Comparison of ENCODE assay signal across 32 mouse cellular contexts in genomic region chr7:95460889-95461288, GRCm38 (mm10).
"Had no signal": no experiment of that assay in that cellular context is flagged by ENCODE, and none has a peak within 500 bp of the region (broad histone marks: within the 10 kb centered on the region; RNA-seq: fewer than 3 reads in every experiment).

No protein-coding gene starts in this region.

- H3K27ac ChIP-seq: limb, embryonic 10.5 days; limb, embryonic 12.5 days; limb, embryonic 13.5 days; limb, embryonic 15.5 days; liver, embryonic 12.5 days; liver, embryonic 13.5 days; liver, embryonic 14.5 days; liver, embryonic 15.5 days; lung, embryonic 15.5 days; macrophage; midbrain, embryonic 10.5 days; midbrain, embryonic 12.5 days; midbrain, embryonic 13.5 days; midbrain, embryonic 15.5 days; neural tube, embryonic 12.5 days had no signal

- H3K4me2 ChIP-seq: limb, embryonic 12.5 days; limb, embryonic 13.5 days; limb, embryonic 15.5 days; liver, embryonic 11.5 days; liver, embryonic 12.5 days; liver, embryonic 13.5 days; liver, embryonic 15.5 days; lung, embryonic 14.5 days; lung, embryonic 15.5 days; midbrain, embryonic 11.5 days; midbrain, embryonic 12.5 days; midbrain, embryonic 13.5 days; midbrain, embryonic 15.5 days; neural tube, embryonic 12.5 days had no signal

- H3K36me3 ChIP-seq: limb, embryonic 10.5 days; limb, embryonic 12.5 days; limb, embryonic 13.5 days; limb, embryonic 15.5 days; liver, embryonic 12.5 days; liver, embryonic 13.5 days; liver, embryonic 15.5 days; lung, embryonic 15.5 days; midbrain, embryonic 10.5 days; midbrain, embryonic 12.5 days; midbrain, embryonic 13.5 days; midbrain, embryonic 15.5 days; neural tube, embryonic 12.5 days had no signal

- H3K9ac ChIP-seq: limb, embryonic 12.5 days; limb, embryonic 13.5 days; limb, embryonic 15.5 days; liver, embryonic 12.5 days; liver, embryonic 13.5 days; liver, embryonic 14.5 days; liver, embryonic 15.5 days; liver, postnatal 0 days; lung, embryonic 14.5 days; lung, embryonic 15.5 days; midbrain, embryonic 12.5 days; midbrain, embryonic 13.5 days; midbrain, embryonic 15.5 days; neural tube, embryonic 12.5 days had no signal

- H3K27me3 ChIP-seq: limb, embryonic 12.5 days; limb, embryonic 13.5 days; limb, embryonic 15.5 days; liver, embryonic 12.5 days; liver, embryonic 13.5 days; liver, embryonic 15.5 days; lung, embryonic 15.5 days; megakaryocyte, embryonic 14.5 days; midbrain, embryonic 12.5 days; midbrain, embryonic 13.5 days; midbrain, embryonic 15.5 days; neural tube, embryonic 12.5 days had no signal

- H3K4me1 ChIP-seq: limb, embryonic 10.5 days; limb, embryonic 12.5 days; limb, embryonic 13.5 days; limb, embryonic 15.5 days; liver, embryonic 12.5 days; liver, embryonic 13.5 days; liver, embryonic 15.5 days; lung, embryonic 15.5 days; megakaryocyte, embryonic 14.5 days; midbrain, embryonic 10.5 days; midbrain, embryonic 12.5 days; midbrain, embryonic 13.5 days; midbrain, embryonic 15.5 days; neural tube, embryonic 12.5 days had no signal

- DNase-seq: left cerebral cortex, postnatal 4 days; liver; liver, embryonic 13.5 days; liver, postnatal 0 days; lung, adult 18-20 months; lung, adult 2 months; lung, embryonic 14.5 days; lung, postnatal 10 days; lung, postnatal 14 days; lung, postnatal 36 days; lung, postnatal 4 days; midbrain, embryonic 14.5 days had no signal

- H3K9me3 ChIP-seq: limb, embryonic 10.5 days; limb, embryonic 12.5 days; limb, embryonic 13.5 days; limb, embryonic 15.5 days; liver, embryonic 12.5 days; liver, embryonic 13.5 days; liver, embryonic 15.5 days; lung, embryonic 15.5 days; midbrain, embryonic 10.5 days; midbrain, embryonic 12.5 days; midbrain, embryonic 13.5 days; midbrain, embryonic 15.5 days; neural tube, embryonic 12.5 days had no signal

- H3K4me3 ChIP-seq: limb, embryonic 10.5 days; limb, embryonic 12.5 days; limb, embryonic 13.5 days; limb, embryonic 15.5 days; liver, embryonic 12.5 days; liver, embryonic 13.5 days; liver, embryonic 15.5 days; lung, embryonic 15.5 days; megakaryocyte, embryonic 14.5 days; midbrain, embryonic 10.5 days; midbrain, embryonic 12.5 days; midbrain, embryonic 13.5 days; midbrain, embryonic 15.5 days; myocyte; neural tube, embryonic 12.5 days had no signal

- ATAC-seq: liver, embryonic 12.5 days; liver, postnatal 0 days; lung, postnatal 0 days; midbrain, embryonic 13.5 days; midbrain, embryonic 15.5 days; midbrain, embryonic 16.5 days had no signal
